Mouse (Mus musculus) spleen, adult 2 months (tissue): Measurements from ENCODE around the gene Rac2.
A peak's percentile ranks its signal among the peaks of the same experiment; 100 is the strongest.

Experiments used
- CTCF ChIP-seq: fragments of 200-500 bp; IDR thresholded peaks from 2 replicates; pipeline ENCODE4 v1.5.1; 2011; ENCODE audit warnings: mild to moderate bottlenecking, inconsistent platforms; ENCODE audit not compliant: insufficient read depth, insufficient read length, insufficient replicate concordance; ENCODE audit errors: extremely low read depth
- POLR2A ChIP-seq: fragments of 200-500 bp; IDR thresholded peaks from 2 replicates; pipeline ENCODE4 v1.6.1; 2011; ENCODE audit warnings: low read depth, low read length, inconsistent platforms

GRCm38 (mm10) chr15:78531901-78532469 is 40.6 kb downstream of the Rac2 start:
- no peak for TF ChIP-seq POLR2A
- peak; percentile 98 for TF ChIP-seq CTCF
